Mouse (Mus musculus) heart, postnatal 0 days (tissue): ENCODE measurements around the gene Ccr1l1. TPM values are rescaled to one million over a fixed set of nuclear protein-coding genes. Genes with fewer than 3 reads are reported as not detected.

ENCODE experiments used
- ATAC-seq: fragments of 200-750 bp; cut with Nextera tagmentation; 2 replicates; pipeline ENCODE4 v1.8.0; 2017; ENCODE audit warnings: low read depth, moderate number of reproducible peaks, moderate library complexity; ENCODE audit not compliant: insufficient read depth
- DNase-seq: peaks from one replicate; pipeline ENCODE4 v3.0.0-alpha.2; 2016; ENCODE audit warnings: low spot score
- H3K27ac ChIP-seq: fragments of 300-500 bp; sonication (generic); 2 replicates; pipeline ENCODE4 v1.5.1; 2014; ENCODE audit warnings: low read depth, mild to moderate bottlenecking
- H3K27me3 ChIP-seq: fragments of 300-500 bp; sonication (generic); 2 replicates; pipeline ENCODE4 v1.6.1; 2014; ENCODE audit warnings: low read length, mixed read lengths; ENCODE audit not compliant: control insufficient read depth, insufficient read depth
- H3K36me3 ChIP-seq: fragments of 300-500 bp; sonication (generic); replicated peaks from 2 replicates; pipeline ENCODE4 v1.6.1; 2014; ENCODE audit warnings: low read length, mixed read lengths; ENCODE audit not compliant: control insufficient read depth, insufficient read depth
- H3K4me1 ChIP-seq: fragments of 300-500 bp; sonication (generic); 2 replicates; pipeline ENCODE4 v1.6.1; 2014; ENCODE audit warnings: antibody characterized with exemption; ENCODE audit not compliant: control insufficient read depth, insufficient read depth
- H3K4me2 ChIP-seq: fragments of 300-500 bp; sonication (generic); 2 replicates; pipeline ENCODE4 v1.6.1; 2014; ENCODE audit warnings: low read depth, mild to moderate bottlenecking, low read length, moderate library complexity
- H3K4me3 ChIP-seq: fragments of 300-500 bp; sonication (generic); 2 replicates; pipeline ENCODE4 v1.5.1; 2014; ENCODE audit warnings: low read depth, low read length
- H3K9ac ChIP-seq: fragments of 300-500 bp; sonication (generic); replicated peaks from 2 replicates; pipeline ENCODE4 v1.6.1; 2014; ENCODE audit warnings: low read depth, low read length, mixed read lengths
- H3K9me3 ChIP-seq: fragments of 300-500 bp; sonication (generic); replicated peaks from 2 replicates; pipeline ENCODE4 v1.6.1; 2016; ENCODE audit warnings: low read length; ENCODE audit not compliant: control insufficient read depth
- CTCF ChIP-seq: IDR thresholded peaks from 2 replicates; pipeline ENCODE4 v1.5.1; 2016; ENCODE audit warnings: antibody characterized with exemption, control low read depth, low read depth
- EP300 ChIP-seq: IDR thresholded peaks from 2 replicates; pipeline ENCODE4 v1.6.1; 2016; ENCODE audit warnings: antibody characterized with exemption, low read depth
- WGBS: fragments of 180-500 bp; shearing (Covaris S2); extraction: QIAGEN DNeasy Blood & Tissue Kit; methylation state at CpG from one replicate; pipeline ENCODE4 v1.1.7; 2014; 5-methylcytosine and 5-hydroxymethylcytosine counted together
- polyA plus RNA-seq: library from polyadenylated mRNA; unstranded; fragments of >200 nt; fragmentation: Nextera tagmentation; extraction: Ambion mirVana; gene quantifications from 2 replicates; pipeline ENCODE4 v1.2.1, GENCODE M21; 2015
- total RNA-seq: library from RNA; depleted of rRNA; stranded (reverse); fragments of >200 nt; gene quantifications from 2 replicates; pipeline ENCODE4 v1.2.3, GENCODE M21; 2014; ENCODE audit warnings: low replicate concordance; rRNA removed

Ccr1l1 gene
- total RNA-seq, result not detected in 2 replicates
- polyA plus RNA-seq, result not detected in 2 replicates

GRCm38 (mm10) chr9:123978308-123978707, at the start of gene Ccr1l1:
TSS of gene Ccr1l1 (minus strand) at chr9:123978408.
- Histone ChIP-seq H3K36me3 (no peaks in the 10 kb centered on the region), H3K4me1 (no peaks in the 10 kb centered on the region), H3K4me2 (no peak within 1 kb of the TSS), H3K27me3 (no peaks in the 10 kb centered on the region), H3K9me3 (no peaks in the 10 kb centered on the region), H3K9ac (no peak within 1 kb of the TSS), H3K27ac (no peak within 1 kb of the TSS), H3K4me3 (no peak within 1 kb of the TSS)
- peak; percentile 19 for DNase-seq
- ATAC-seq, result no peak
- WGBS, result 50% methylated on average over 1 of the region's 1 CpGs
- no peak for TF ChIP-seq CTCF
- no peak for TF ChIP-seq EP300

DNA sequence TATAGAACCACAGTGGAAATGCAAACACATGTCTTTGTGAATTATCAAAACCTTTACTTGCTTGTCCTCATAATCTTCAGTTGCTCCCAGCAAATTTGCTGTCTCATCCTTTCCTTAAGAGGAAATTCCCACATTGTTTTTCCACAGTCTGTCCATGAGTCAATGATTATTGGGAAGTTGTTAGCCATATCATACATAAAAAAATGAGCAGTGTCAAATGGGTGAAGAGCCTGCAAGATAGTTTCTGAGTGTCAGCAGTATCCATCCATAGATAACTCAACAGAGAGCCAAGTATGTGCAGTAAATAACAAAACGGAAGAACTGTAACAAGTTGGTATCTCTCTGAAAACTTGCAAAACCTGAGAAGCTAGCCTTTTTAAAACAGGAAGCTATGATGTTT, 43.5 kb upstream of the Ccr1l1 start, which contains the start of gene Ccr3:
Gene Ccr3, plus strand, starts transcription at position 301 of the 400 bp plus-strand sequence.
- ATAC-seq, result no peak
- Histone ChIP-seq H3K27ac (no peak within 1 kb of the TSS), H3K27me3 (no peaks in the 10 kb centered on the region), H3K9ac (no peak within 1 kb of the TSS), H3K4me1 (no peaks in the 10 kb centered on the region), H3K4me3 (no peak within 1 kb of the TSS), H3K36me3 (no peaks in the 10 kb centered on the region), H3K4me2 (no peak within 1 kb of the TSS), H3K9me3 (no peaks in the 10 kb centered on the region)
- no peak for DNase-seq
- 76% methylated on average over 1 of the region's 1 CpGs for WGBS
- TF ChIP-seq EP300 (no peak), CTCF (no peak)

- H3K4me3 ChIP-seq, result no peak overlapping the region
- H3K9me3 ChIP-seq, result no peaks in the 10 kb centered on the region
- no peaks in the 10 kb centered on the region for H3K36me3 ChIP-seq
- ATAC-seq, result no peak
- H3K27me3 ChIP-seq, result no peaks in the 10 kb centered on the region
- no peaks in the 10 kb centered on the region for H3K4me1 ChIP-seq
- H3K27ac ChIP-seq, result no peak overlapping the region
- H3K9ac ChIP-seq, result no peak overlapping the region
- 73% methylated on average over 3 of the region's 3 CpGs for WGBS
- no peak overlapping the region for H3K4me2 ChIP-seq
- DNase-seq, result no peak
- TF ChIP-seq EP300, result no peak
- no peak for TF ChIP-seq CTCF
These were observed 41.7 kb upstream of the Ccr1l1 start for GRCm38 (mm10) chr9:124019887-124020286.

- WGBS, result 41% methylated on average over 2 of the region's 2 CpGs
- H3K36me3 ChIP-seq, result no peaks in the 10 kb centered on the region
- no peak for ATAC-seq
These were observed 37.8 kb upstream of the Ccr1l1 start for GRCm38 (mm10) chr9:124016048-124016447.

DNA sequence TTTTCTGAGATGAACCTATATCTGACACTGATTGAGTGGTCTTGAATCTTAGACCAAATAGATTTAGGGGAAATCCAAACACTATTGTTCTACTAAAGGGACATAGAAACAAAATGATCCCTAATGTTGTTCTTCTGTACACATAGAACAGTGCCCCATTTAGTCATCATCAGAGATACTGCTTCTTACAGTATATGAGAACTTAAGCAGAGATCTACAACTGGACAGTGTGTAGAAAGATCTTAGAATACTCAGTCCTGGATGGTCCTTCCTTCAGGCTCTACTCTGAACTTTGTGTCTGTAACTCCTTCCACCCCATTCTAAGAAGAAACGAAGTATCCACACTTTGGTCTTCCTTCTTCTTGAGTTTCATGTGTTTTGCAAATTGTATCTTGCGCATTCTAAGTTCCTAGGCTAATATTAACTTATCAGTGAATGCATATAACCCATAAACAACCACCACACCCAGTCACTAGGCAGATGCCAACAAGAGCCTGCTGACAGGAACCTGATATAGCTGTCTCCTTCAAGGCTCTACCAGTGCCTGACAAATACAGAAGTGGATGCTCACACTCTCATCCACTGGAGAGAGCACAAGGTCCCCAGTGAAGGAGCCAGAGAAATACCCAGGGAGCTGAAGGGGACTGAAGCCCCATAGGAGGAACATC, 36.9 kb upstream of the Ccr1l1 start:
- Histone ChIP-seq H3K27me3 (no peaks in the 10 kb centered on the region), H3K36me3 (no peaks in the 10 kb centered on the region), H3K9me3 (no peaks in the 10 kb centered on the region), H3K4me2 (no peak overlapping the region), H3K27ac (no peak overlapping the region), H3K4me3 (no peak overlapping the region), H3K4me1 (no peaks in the 10 kb centered on the region), H3K9ac (no peak overlapping the region)
- DNase-seq (no peak), ATAC-seq (no peak)
- no peak for TF ChIP-seq EP300
- TF ChIP-seq CTCF, result no peak
- WGBS, result 67% methylated on average over 2 of the region's 2 CpGs

More at GRCm38 (mm10) chr9:124016048-124016447, 37.8 kb upstream of the Ccr1l1 start:
- H3K4me2 ChIP-seq, result no peak overlapping the region
- no peaks in the 10 kb centered on the region for H3K27me3 ChIP-seq
- H3K4me3 ChIP-seq, result no peak overlapping the region
- no peaks in the 10 kb centered on the region for H3K9me3 ChIP-seq
- no peak overlapping the region for H3K27ac ChIP-seq
- TF ChIP-seq EP300 (no peak), CTCF (no peak)
- H3K4me1 ChIP-seq, result no peaks in the 10 kb centered on the region
- H3K9ac ChIP-seq, result no peak overlapping the region
- DNase-seq, result no peak

DNA sequence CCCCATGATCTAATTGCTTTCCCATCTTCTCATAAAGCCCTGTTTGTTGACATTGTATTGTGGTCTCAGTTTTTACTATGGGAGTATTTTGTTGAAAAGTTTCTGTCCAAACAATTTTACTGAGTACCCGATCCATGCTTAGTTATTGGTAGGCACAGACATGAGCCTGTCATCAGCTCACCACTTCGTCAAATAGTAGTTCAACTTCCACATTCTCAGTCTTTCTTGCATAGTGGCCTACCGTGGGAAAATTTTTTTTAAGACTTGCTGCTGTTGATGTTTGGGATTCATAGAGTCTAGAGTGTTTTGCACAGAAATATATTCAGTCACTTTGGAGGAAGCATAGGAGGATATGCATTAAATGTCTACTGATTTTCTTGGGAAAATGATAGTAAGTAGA, 35.1 kb upstream of the Ccr1l1 start:
- no peak overlapping the region for H3K27ac ChIP-seq
- H3K4me1 ChIP-seq, result no peaks in the 10 kb centered on the region
- 70% methylated on average over 3 of the region's 3 CpGs for WGBS
- H3K4me3 ChIP-seq, result no peak overlapping the region
- no peaks in the 10 kb centered on the region for H3K27me3 ChIP-seq
- no peak overlapping the region for H3K9ac ChIP-seq
- DNase-seq (no peak), ATAC-seq (no peak)
- no peaks in the 10 kb centered on the region for H3K36me3 ChIP-seq
- H3K4me2 ChIP-seq, result no peak overlapping the region
- TF ChIP-seq CTCF, result no peak
- TF ChIP-seq EP300, result no peak
- H3K9me3 ChIP-seq, result no peaks in the 10 kb centered on the region
